Comparison of ENCODE assay signal across 11 mouse cellular contexts in genomic region chr17:29321765-29322602, GRCm38 (mm10). TPM values are rescaled to one million over a fixed set of nuclear protein-coding genes. Genes with fewer than 3 reads are reported as not detected.
DNase-seq lines count a peak whose midpoint lies in the region; ATAC-seq and TF ChIP-seq lines count a peak whose summit lies in the region.
"Had no signal": no experiment of that assay in that cellular context is flagged by ENCODE, and none has a peak within 500 bp of the region (broad histone marks: within the 10 kb centered on the region; RNA-seq: fewer than 3 reads in every experiment).

No protein-coding gene starts in this region.

- H3K4me3 ChIP-seq in lung, postnatal 0 days (ENCODE audit: low read depth, low read length) = no peak overlapping the region
- peak overlapping the region; percentile 21 for H3K4me3 ChIP-seq in limb, embryonic 13.5 days
- H3K4me3 ChIP-seq in stomach, embryonic 16.5 days (replicated peaks; ENCODE audit: low read length) = peak overlapping the region; percentile 19
- H3K4me3 ChIP-seq: megakaryocyte, embryonic 14.5 days had no signal

- 34% methylated on average over 41 of the region's 41 CpGs for WGBS in lung, postnatal 0 days
- 11% methylated on average over 41 of the region's 41 CpGs for WGBS in limb, embryonic 13.5 days
- 33% methylated on average over 41 of the region's 41 CpGs for WGBS in stomach, embryonic 16.5 days

- no peaks in the 10 kb centered on the region; the same call in 1 of the 2 replicates for H3K4me1 ChIP-seq in lung, postnatal 0 days (ENCODE audit: insufficient read depth, low read depth, low read length)
- peaks cover 29% of the 10 kb centered on the region for H3K4me1 ChIP-seq in limb, embryonic 13.5 days
- peaks cover 12% of the 10 kb centered on the region; the same call in 1 of the 2 replicates for H3K4me1 ChIP-seq in stomach, embryonic 16.5 days (ENCODE audit: control insufficient read depth, insufficient read depth, low read length)

- no peak overlapping the region for H3K9ac ChIP-seq in lung, postnatal 0 days (replicated peaks; ENCODE audit: low read depth)
- H3K9ac ChIP-seq in limb, embryonic 13.5 days = peak overlapping the region; percentile 19; the same call in 1 of the 2 replicates
- H3K9ac ChIP-seq in stomach, embryonic 16.5 days (ENCODE audit: low read length) = peak overlapping the region; percentile 43

- no peaks in the 10 kb centered on the region; the same call in 1 of the 2 replicates for H3K27me3 ChIP-seq in lung, postnatal 0 days (replicated peaks; ENCODE audit: insufficient read depth, low read length)
- peaks cover 62% of the 10 kb centered on the region for H3K27me3 ChIP-seq in limb, embryonic 13.5 days
- H3K27me3 ChIP-seq in stomach, embryonic 16.5 days (ENCODE audit: control insufficient read depth, insufficient read depth, low read length) = no peaks in the 10 kb centered on the region

- 0 out of 2 replicates have a peak overlapping the region, but pooled peaks have one; percentile 30 for H3K4me2 ChIP-seq in lung, postnatal 0 days (replicated peaks; ENCODE audit: low read depth, low read length)
- peak overlapping the region; percentile 54 for H3K4me2 ChIP-seq in limb, embryonic 13.5 days (replicated peaks)
- peak overlapping the region; percentile 50 for H3K4me2 ChIP-seq in stomach, embryonic 16.5 days (ENCODE audit: low read depth, low read length)

- TF ChIP-seq EP300 in lung, postnatal 0 days (IDR thresholded peaks at IDR 0.05) = no peak

- no peaks in the 10 kb centered on the region for H3K9me3 ChIP-seq in lung, postnatal 0 days (ENCODE audit: low read length)
- no peaks in the 10 kb centered on the region for H3K9me3 ChIP-seq in limb, embryonic 13.5 days
- H3K9me3 ChIP-seq in stomach, embryonic 16.5 days (replicated peaks; ENCODE audit: control insufficient read depth, low read length) = no peaks in the 10 kb centered on the region

- ATAC-seq in lung, postnatal 0 days = peak; percentile 56
- no peak for ATAC-seq in limb, embryonic 13.5 days (ENCODE audit: low FRiP score, low read depth)
- ATAC-seq in stomach, embryonic 16.5 days (ENCODE audit: insufficient read depth, low FRiP score) = 0 out of 2 replicates have a peak, but pooled peaks have one; percentile 5

- no peak overlapping the region for H3K27ac ChIP-seq in lung, postnatal 0 days (ENCODE audit: low read length)
- no peak overlapping the region for H3K27ac ChIP-seq in limb, embryonic 13.5 days
- no peak overlapping the region for H3K27ac ChIP-seq in stomach, embryonic 16.5 days (ENCODE audit: low read length)

- no peak for TF ChIP-seq CTCF in lung, postnatal 0 days (IDR thresholded peaks at IDR 0.05)

- peak; percentile 91 for DNase-seq in heart, adult 11 months
- DNase-seq in heart, postnatal 4 days = no peak
- peak; percentile 30 for DNase-seq in lung, postnatal 0 days (ENCODE audit: low spot score)
- no peak for DNase-seq in lung, postnatal 14 days
- no peak for DNase-seq in urinary bladder, postnatal 10 days (ENCODE audit: low spot score)
- no peak for DNase-seq in gastrocnemius, adult 8-10 months (ENCODE audit: low spot score in 2 of 2)
- DNase-seq: cerebellum, adult 8-10 months; layer of hippocampus, adult 9-11 months had no signal

- no peaks in the 10 kb centered on the region for H3K36me3 ChIP-seq in lung, postnatal 0 days (ENCODE audit: insufficient read depth, low read length)
- no peaks in the 10 kb centered on the region for H3K36me3 ChIP-seq in limb, embryonic 13.5 days
- no peaks in the 10 kb centered on the region for H3K36me3 ChIP-seq in stomach, embryonic 16.5 days (ENCODE audit: control insufficient read depth, insufficient read depth, low read length)

RNA-seq across cellular contexts. Expression of gene Pi16, which starts 4.5 kb away (rescaled TPM):
- 10 to 100 TPM in 1 of 2 experiments, 1 to 10 TPM in 1; 8.8 to 10.2 TPM for total RNA-seq in heart, postnatal 4 days (2021)
- 2.2 and 2.8 TPM in 2 replicates for polyA plus RNA-seq in lung, postnatal 0 days (2015; fragmentation: Nextera tagmentation; extraction: Ambion mirVana)
- polyA plus RNA-seq in limb, embryonic 13.5 days (2015; fragmentation: Nextera tagmentation; extraction: Ambion mirVana) = 0.45 and 0.46 TPM in 2 replicates
- 1.8 and 2.6 TPM in 2 replicates for polyA plus RNA-seq in stomach, embryonic 16.5 days (2015; fragmentation: Nextera tagmentation; extraction: Ambion mirVana)
- 10 to 100 TPM; 12.3 to 27.4 (median 16.7) TPM for total RNA-seq in gastrocnemius, adult 8-10 months (2022)

RNA-seq across cellular contexts. Expression of gene Mtch1, which starts 25.8 kb away (rescaled TPM):
- total RNA-seq in heart, postnatal 4 days (2021) = 100 to 1,000 TPM; 358 to 374 TPM
- polyA plus RNA-seq in lung, postnatal 0 days (2015; fragmentation: Nextera tagmentation; extraction: Ambion mirVana) = 342 and 350 TPM in 2 replicates
- polyA plus RNA-seq in limb, embryonic 13.5 days (2015; fragmentation: Nextera tagmentation; extraction: Ambion mirVana) = 328 and 333 TPM in 2 replicates
- 91.7 and 102 TPM in 2 replicates for polyA plus RNA-seq in stomach, embryonic 16.5 days (2015; fragmentation: Nextera tagmentation; extraction: Ambion mirVana)
- 10 to 100 TPM; 74.1 to 82.3 (median 80.3) TPM for total RNA-seq in gastrocnemius, adult 8-10 months (2022)

RNA-seq across cellular contexts. Expression of gene Fgd2, which starts 38.7 kb away (rescaled TPM):
- 1 to 10 TPM; 2.1 to 2.8 TPM for total RNA-seq in heart, postnatal 4 days (2021)
- polyA plus RNA-seq in lung, postnatal 0 days (2015; fragmentation: Nextera tagmentation; extraction: Ambion mirVana) = 11.9 and 14.2 TPM in 2 replicates
- polyA plus RNA-seq in limb, embryonic 13.5 days (2015; fragmentation: Nextera tagmentation; extraction: Ambion mirVana) = 4.3 and 6.7 TPM in 2 replicates
- 12.1 and 13.1 TPM in 2 replicates for polyA plus RNA-seq in stomach, embryonic 16.5 days (2015; fragmentation: Nextera tagmentation; extraction: Ambion mirVana)
- total RNA-seq in gastrocnemius, adult 8-10 months (2022) = 1 to 10 TPM in 1 of 4 experiments, under 1 TPM in 3; 0.38 to 1.0 (median 0.67) TPM

RNA-seq across cellular contexts. Expression of gene BC004004, which starts 53.4 kb away (rescaled TPM):
- total RNA-seq in heart, postnatal 4 days (2021) = 100 to 1,000 TPM; 158 to 161 TPM
- 105 and 109 TPM in 2 replicates for polyA plus RNA-seq in lung, postnatal 0 days (2015; fragmentation: Nextera tagmentation; extraction: Ambion mirVana)
- 65.1 and 69.7 TPM in 2 replicates for polyA plus RNA-seq in limb, embryonic 13.5 days (2015; fragmentation: Nextera tagmentation; extraction: Ambion mirVana)
- polyA plus RNA-seq in stomach, embryonic 16.5 days (2015; fragmentation: Nextera tagmentation; extraction: Ambion mirVana) = 82.2 and 83.0 TPM in 2 replicates
- 100 to 1,000 TPM; 107 to 140 (median 126) TPM for total RNA-seq in gastrocnemius, adult 8-10 months (2022)

RNA-seq across cellular contexts. Expression of gene Ppil1, which starts 58.0 kb away (rescaled TPM):
- 10 to 100 TPM; 39.5 to 39.6 TPM for total RNA-seq in heart, postnatal 4 days (2021)
- 39.7 and 44.5 TPM in 2 replicates for polyA plus RNA-seq in lung, postnatal 0 days (2015; fragmentation: Nextera tagmentation; extraction: Ambion mirVana)
- polyA plus RNA-seq in limb, embryonic 13.5 days (2015; fragmentation: Nextera tagmentation; extraction: Ambion mirVana) = 155 and 162 TPM in 2 replicates
- 129 and 130 TPM in 2 replicates for polyA plus RNA-seq in stomach, embryonic 16.5 days (2015; fragmentation: Nextera tagmentation; extraction: Ambion mirVana)
- total RNA-seq in gastrocnemius, adult 8-10 months (2022) = 1 to 10 TPM; 4.8 to 8.3 (median 6.7) TPM

Comparison
In these comparisons a context has a peak if more than half of its experiments do, and no peak if none do; other contexts are left out.
1. DNase-seq: peak in heart, adult 11 months (single experiment) and lung, postnatal 0 days (single experiment); none in heart, postnatal 4 days (single experiment), lung, postnatal 14 days (single experiment), urinary bladder, postnatal 10 days (single experiment) and gastrocnemius, adult 8-10 months (0 of 2).
2. Peak in every context shown above with its lines, with median percentiles within 50 percentile points of each other: H3K4me2 ChIP-seq.